Mouse (Mus musculus) ES-Bruce4 (cell line): ENCODE results near the gene Lin7b.

Source experiments
- CTCF ChIP-seq: IDR thresholded peaks from one replicate; pipeline ENCODE4 v1.8.1; 2011; ENCODE audit warnings: low read depth, low read length
- EP300 ChIP-seq: IDR thresholded peaks from 2 replicates; pipeline ENCODE4 v1.6.1; 2011; ENCODE audit warnings: low read depth, low read length; ENCODE audit not compliant: insufficient read depth
- POLR2A ChIP-seq: IDR thresholded peaks from one replicate; pipeline ENCODE4 v1.8.1; 2011; ENCODE audit warnings: low read length; ENCODE audit not compliant: insufficient read depth

DNA sequence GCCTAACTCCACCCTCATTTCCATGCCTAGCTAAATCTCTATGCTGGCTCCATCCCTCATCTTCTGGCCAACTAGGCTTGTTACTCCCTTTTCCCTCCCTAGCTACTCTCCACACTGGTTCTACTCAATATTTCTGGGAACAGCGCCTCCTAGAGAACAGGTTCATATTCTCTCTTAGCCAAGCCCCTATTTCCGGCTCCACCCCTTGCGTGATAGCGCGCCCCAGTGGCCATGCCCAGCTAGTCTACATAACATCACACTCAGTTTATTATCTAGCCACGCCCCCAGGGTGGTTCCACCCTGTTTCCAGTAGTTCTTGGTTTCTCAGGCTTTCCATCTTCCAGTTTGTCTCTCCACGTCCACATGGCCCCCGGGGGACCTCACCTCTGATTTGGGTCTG, 29.1 kb downstream of the Lin7b start:
- peak; percentile 92 for TF ChIP-seq CTCF
- no peak for TF ChIP-seq POLR2A
- TF ChIP-seq EP300 = 0 out of 2 replicates have a peak, but pooled peaks have one; percentile 27
